Mouse (Mus musculus): ENCODE data around the gene Pabpn1l. TPM values are rescaled to one million over a fixed set of nuclear protein-coding genes. Genes with fewer than 3 reads are reported as not detected.
A peak's percentile ranks its signal among the peaks of the same experiment; 100 is the strongest.

Pabpn1l gene
- polyA plus RNA-seq, 1 experiment = not detected

GRCm38 (mm10) chr8:122571153-122571552 is 51.4 kb downstream of the Pabpn1l start:
- TF ChIP-seq GATA1 (IDR thresholded peaks at IDR 0.05; ENCODE audit: low read length) = no peak
- H3K9me3 ChIP-seq (ENCODE audit: control insufficient read depth, low read length) = no peaks in the 10 kb centered on the region; the same call in 1 of the 2 replicates
- peaks cover 89% of the 10 kb centered on the region for H3K4me1 ChIP-seq (ENCODE audit: control insufficient read depth)
- H3K4me3 ChIP-seq (replicated peaks) = peak overlapping the region; percentile 1
- H3K36me3 ChIP-seq (ENCODE audit: control insufficient read depth) = peaks cover 67% of the 10 kb centered on the region
- H3K27me3 ChIP-seq (ENCODE audit: control insufficient read depth) = no peaks in the 10 kb centered on the region; the same call in 1 of the 2 replicates

- Histone ChIP-seq H3K9me3 (ENCODE audit: control insufficient read depth, low read length) (no peaks in the 10 kb centered on the region; the same call in 1 of the 2 replicates), H3K4me1 (ENCODE audit: control insufficient read depth) (peaks cover 87% of the 10 kb centered on the region), H3K36me3 (ENCODE audit: control insufficient read depth) (peaks cover 64% of the 10 kb centered on the region), H3K27me3 (ENCODE audit: control insufficient read depth) (no peaks in the 10 kb centered on the region; the same call in 1 of the 2 replicates), H3K4me3 (replicated peaks) (peak overlapping the region; percentile 82)
- TF ChIP-seq GATA1 (IDR thresholded peaks at IDR 0.05; ENCODE audit: low read length) = no peak
- no peak for TF ChIP-seq TAL1 (IDR thresholded peaks at IDR 0.05; ENCODE audit: low read length)
Observed at GRCm38 (mm10) chr8:122569996-122570395, 52.5 kb downstream of the Pabpn1l start.

Other genes starting within 250 kb of the Pabpn1l start
- gene Zc3h18, start 246.1 kb downstream of the Pabpn1l start, polyA plus RNA-seq (2012) = 10.0 and 10.5 TPM in 2 replicates
- gene Il17c, start 200.7 kb downstream of the Pabpn1l start, polyA plus RNA-seq (2012) = not detected in 2 replicates
- gene Cyba, start 189.8 kb downstream of the Pabpn1l start, polyA plus RNA-seq (2012) = 5.9 and 9.0 TPM in 2 replicates
- 0.17 and 0.19 TPM in 2 replicates for gene Mvd, start 179.3 kb downstream of the Pabpn1l start, polyA plus RNA-seq (2012)
- gene Snai3, start 162.0 kb downstream of the Pabpn1l start, polyA plus RNA-seq (2012) = not detected in 2 replicates
- 1.7 and 1.8 TPM in 2 replicates for gene Rnf166, start 146.7 kb downstream of the Pabpn1l start, polyA plus RNA-seq (2012)
- 1.0 and 1.2 TPM in 2 replicates for gene Ctu2, start 146.6 kb downstream of the Pabpn1l start, polyA plus RNA-seq (2012)
- 22.2 and 31.8 TPM in 2 replicates for gene Piezo1, start 71.4 kb downstream of the Pabpn1l start, polyA plus RNA-seq (2012)
- 94.9 and 97.5 TPM in 2 replicates for gene Cdt1, start 54.7 kb downstream of the Pabpn1l start, polyA plus RNA-seq (2012)
- gene Aprt, start 45.8 kb downstream of the Pabpn1l start, polyA plus RNA-seq (2012) = 4.8 and 8.0 TPM in 2 replicates
- gene Galns, start 11.3 kb downstream of the Pabpn1l start, polyA plus RNA-seq (2012) = 0.07 and 0.08 TPM in 2 replicates
- 0.16 and 0.80 TPM in 2 replicates for gene Trappc2l, start 11.1 kb downstream of the Pabpn1l start, polyA plus RNA-seq (2012)
- 6.1 and 8.9 TPM in 2 replicates for gene Cbfa2t3, start 76.4 kb upstream of the Pabpn1l start, polyA plus RNA-seq (2012)
- 2.5 and 2.8 TPM in 2 replicates for gene Acsf3, start 152.7 kb upstream of the Pabpn1l start, polyA plus RNA-seq (2012)
- not detected in 2 replicates for gene Cdh15, start 225.2 kb upstream of the Pabpn1l start, polyA plus RNA-seq (2012)

Measured in erythroblast, embryonic 14.5 days (primary cell).